Mouse (Mus musculus): ENCODE measurements around the gene Gm10447.

- TF ChIP-seq CEBPB (IDR thresholded peaks at IDR 0.05; ENCODE audit: insufficient read depth, poor library complexity, severe bottlenecking): no peak
- no peak for TF ChIP-seq POLR2AphosphoS2 (IDR thresholded peaks at IDR 0.05; ENCODE audit: insufficient read length, low read depth)
- no peak for TF ChIP-seq REST (IDR thresholded peaks at IDR 0.05; ENCODE audit: insufficient read depth, insufficient read length)
- no peak for TF ChIP-seq USF1 (IDR thresholded peaks at IDR 0.05; ENCODE audit: low read depth)
- no peak for TF ChIP-seq MAX (IDR thresholded peaks at IDR 0.05; ENCODE audit: low read depth)
Observed at GRCm38 (mm10) chr11:53486822-53487594, 30.1 kb upstream of the Gm10447 start.

Data from myocyte (in vitro differentiated cells).